Mouse (Mus musculus): ENCODE measurements around the gene Nectin1. TPM values are rescaled to one million over a fixed set of nuclear protein-coding genes. Genes with fewer than 3 reads are reported as not detected.

Nectin1 gene
- total and polyA plus RNA-seq, 3 experiments: 3.9 to 6.2 TPM; not detected in 1

GRCm38 (mm10) chr9:43808099-43808498, 64.3 kb downstream of the Nectin1 start:
- DNase-seq (ENCODE audit: low read depth, low spot score): no peak

DNA sequence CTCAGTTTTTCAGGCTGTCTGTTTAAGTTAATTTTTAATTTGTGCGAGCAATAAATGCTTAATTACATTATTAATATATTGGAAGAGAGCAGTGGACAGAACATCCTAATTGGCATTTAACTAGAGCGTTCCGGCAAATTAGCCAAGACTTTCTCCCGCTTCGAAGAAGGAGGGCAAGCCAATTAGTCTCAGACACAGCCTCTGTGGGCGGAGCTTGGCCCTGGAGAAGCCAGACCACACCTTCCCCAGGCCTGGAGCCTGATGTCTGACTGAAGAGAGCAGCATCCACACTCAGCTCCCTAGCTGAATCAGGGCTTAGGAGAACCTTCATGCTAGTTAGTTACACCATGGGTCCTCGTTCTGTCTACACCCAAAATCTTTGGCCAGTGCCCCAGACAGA, 64.8 kb downstream of the Nectin1 start:
- Histone ChIP-seq H3K9ac (ENCODE audit: control insufficient read depth, low read depth, low read length, poor library complexity, severe bottlenecking) (no peak overlapping the region), H3K4me1 (ENCODE audit: control insufficient read depth in 1 of 2, insufficient read depth in 2 of 2, low read length in 2 of 2) (no peaks in the 10 kb centered on the region), H3K27me3 (ENCODE audit: control insufficient read depth in 1 of 2, insufficient read depth in 2 of 2, low read length in 2 of 2) (no peaks in the 10 kb centered on the region), H3K36me3 (ENCODE audit: control insufficient read depth in 1 of 2, insufficient read depth in 2 of 2, low read length in 2 of 2) (no peaks in the 10 kb centered on the region), H3K79me2 (ENCODE audit: control insufficient read depth, insufficient read depth, low read length, poor library complexity) (no peaks in the 10 kb centered on the region), H3K9me3 (replicated peaks; ENCODE audit: insufficient read depth, low read length) (no peaks in the 10 kb centered on the region), H3K27ac (ENCODE audit: control insufficient read depth, low read depth, low read length) (no peak overlapping the region), H3K4me3 (ENCODE audit: control insufficient read depth in 1 of 2, insufficient read depth in 1 of 2, low read depth in 2 of 2, low read length in 2 of 2) (no peak overlapping the region)
- TF ChIP-seq POLR2A (IDR thresholded peaks at IDR 0.05; ENCODE audit: control insufficient read depth in 1 of 2, insufficient read depth in 1 of 2, low read depth in 1 of 2, low read length in 2 of 2, poor library complexity in 1 of 2): no peak
- no peak for TF ChIP-seq EP300 (IDR thresholded peaks at IDR 0.05; ENCODE audit: low read depth in 1 of 2, low read length in 2 of 2)
- TF ChIP-seq POLR2AphosphoS2 (IDR thresholded peaks at IDR 0.05; ENCODE audit: low read length): no peak
- no peak for TF ChIP-seq RAD21 (IDR thresholded peaks at IDR 0.05; ENCODE audit: low read depth, low read length)
- TF ChIP-seq ZNF384 (IDR thresholded peaks at IDR 0.05; ENCODE audit: low read depth, low read length): no peak
- TF ChIP-seq MEF2A (IDR thresholded peaks at IDR 0.05; ENCODE audit: extremely low read depth, insufficient replicate concordance, low read depth, low read length, poor library complexity, severe bottlenecking): no peak
- no peak for TF ChIP-seq NELFE (IDR thresholded peaks at IDR 0.05; ENCODE audit: low read depth, low read length)
- no peak for TF ChIP-seq USF2 (IDR thresholded peaks at IDR 0.05; ENCODE audit: borderline replicate concordance in 1 of 2, insufficient read depth in 1 of 2, low read depth in 1 of 2, low read length in 2 of 2)
- no peak for TF ChIP-seq TCF12 (IDR thresholded peaks at IDR 0.05; ENCODE audit: low read depth, low read length)
- TF ChIP-seq CHD1 (IDR thresholded peaks at IDR 0.05; ENCODE audit: low read depth, low read length): no peak
- no peak for TF ChIP-seq TBP (IDR thresholded peaks at IDR 0.05; ENCODE audit: low read depth, low read length)
- no peak for TF ChIP-seq KAT2A (conservative IDR thresholded peaks at IDR 0.05; ENCODE audit: low read depth, low read length)
- no peak for TF ChIP-seq BHLHE40 (IDR thresholded peaks at IDR 0.05; ENCODE audit: borderline replicate concordance, low read depth, low read length)
- DNase-seq (ENCODE audit: low read depth, low spot score): no peak

More at GRCm38 (mm10) chr9:43808099-43808498, 64.3 kb downstream of the Nectin1 start:
- Histone ChIP-seq H3K4me3 (ENCODE audit: control insufficient read depth in 1 of 2, insufficient read depth in 1 of 2, low read depth in 2 of 2, low read length in 2 of 2) (no peak overlapping the region), H3K9ac (ENCODE audit: control insufficient read depth, low read depth, low read length, poor library complexity, severe bottlenecking) (no peak overlapping the region), H3K9me3 (replicated peaks; ENCODE audit: insufficient read depth, low read length) (no peaks in the 10 kb centered on the region), H3K27me3 (ENCODE audit: control insufficient read depth in 1 of 2, insufficient read depth in 2 of 2, low read length in 2 of 2) (no peaks in the 10 kb centered on the region), H3K4me1 (ENCODE audit: control insufficient read depth in 1 of 2, insufficient read depth in 2 of 2, low read length in 2 of 2) (no peaks in the 10 kb centered on the region), H3K36me3 (ENCODE audit: control insufficient read depth in 1 of 2, insufficient read depth in 2 of 2, low read length in 2 of 2) (no peaks in the 10 kb centered on the region), H3K79me2 (ENCODE audit: control insufficient read depth, insufficient read depth, low read length, poor library complexity) (no peaks in the 10 kb centered on the region), H3K27ac (ENCODE audit: control insufficient read depth, low read depth, low read length) (no peak overlapping the region)
- no peak for TF ChIP-seq GABPA (IDR thresholded peaks at IDR 0.05; ENCODE audit: low read depth, low read length)
- TF ChIP-seq NRF1 (IDR thresholded peaks at IDR 0.05; ENCODE audit: insufficient read depth, low read depth, low read length, poor library complexity, severe bottlenecking): no peak
- TF ChIP-seq POLR2A (IDR thresholded peaks at IDR 0.05; ENCODE audit: control insufficient read depth in 1 of 2, insufficient read depth in 1 of 2, low read depth in 1 of 2, low read length in 2 of 2, poor library complexity in 1 of 2): no peak
